Mouse (Mus musculus) gastrocnemius, adult 8-10 months (tissue): Measurements from ENCODE around the gene Nes. TPM values are rescaled to one million over a fixed set of nuclear protein-coding genes. Genes with fewer than 3 reads are reported as not detected.

Experiments
- DNase-seq, 2 experiments: peaks; one replicate each; pipeline ENCODE4 v3.0.0; 2022; ENCODE audit warnings: low spot score in 2 of 2
- total RNA-seq, 4 experiments: library from RNA; stranded (reverse); gene quantifications; 2 replicates each; pipeline ENCODE4 v1.2.4; 2022

Nes gene
- total RNA-seq, 4 experiments from 2014 or later: 8.7 to 18.0 (median 12.0) TPM

DNA sequence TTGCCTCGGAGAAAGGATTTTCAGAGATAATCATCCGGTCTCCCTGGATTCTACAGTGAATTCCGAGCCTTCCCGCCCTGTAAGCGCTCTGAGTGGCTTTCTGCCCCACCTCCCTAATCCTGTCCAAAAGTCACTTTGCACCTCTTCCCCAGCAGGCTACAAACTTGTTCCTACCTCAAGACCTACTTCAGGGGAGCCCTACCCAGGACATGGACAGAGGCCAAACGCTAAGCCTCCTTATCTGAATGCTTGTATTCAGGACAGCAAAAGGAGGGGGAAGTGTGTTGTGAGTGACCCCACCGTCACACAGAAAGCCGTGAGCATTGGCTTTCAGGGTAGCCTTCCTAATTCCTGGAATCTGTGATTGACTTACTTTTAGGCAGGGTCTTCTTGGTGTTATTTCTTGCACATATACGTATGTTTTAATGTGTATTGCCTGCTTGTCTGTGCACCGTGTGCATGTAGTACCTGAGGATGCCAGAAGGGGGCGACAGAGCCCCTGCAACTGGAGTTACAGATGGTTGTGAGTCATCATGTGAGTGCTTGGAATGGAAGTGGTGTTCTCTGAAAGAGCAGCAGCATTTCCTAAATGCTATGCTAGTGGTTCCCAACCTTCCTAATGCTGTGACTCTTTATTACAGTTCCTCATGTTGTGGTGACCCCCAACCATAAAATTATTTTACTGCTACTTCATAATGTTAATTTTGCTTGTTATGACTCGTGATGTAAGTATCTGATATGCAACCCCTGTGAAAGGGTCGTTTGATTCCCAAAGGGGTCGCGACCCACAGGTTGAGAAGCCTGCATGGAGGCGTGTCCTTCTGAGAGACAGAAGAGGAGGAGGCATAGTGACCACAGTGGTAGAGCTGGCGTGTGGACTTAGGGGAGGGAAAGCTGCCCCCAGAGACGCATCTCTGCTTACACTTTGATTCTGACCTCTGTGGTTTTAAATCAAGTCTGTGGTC is 35.2 kb downstream of the Nes start:
- DNase-seq: no peak

DNA sequence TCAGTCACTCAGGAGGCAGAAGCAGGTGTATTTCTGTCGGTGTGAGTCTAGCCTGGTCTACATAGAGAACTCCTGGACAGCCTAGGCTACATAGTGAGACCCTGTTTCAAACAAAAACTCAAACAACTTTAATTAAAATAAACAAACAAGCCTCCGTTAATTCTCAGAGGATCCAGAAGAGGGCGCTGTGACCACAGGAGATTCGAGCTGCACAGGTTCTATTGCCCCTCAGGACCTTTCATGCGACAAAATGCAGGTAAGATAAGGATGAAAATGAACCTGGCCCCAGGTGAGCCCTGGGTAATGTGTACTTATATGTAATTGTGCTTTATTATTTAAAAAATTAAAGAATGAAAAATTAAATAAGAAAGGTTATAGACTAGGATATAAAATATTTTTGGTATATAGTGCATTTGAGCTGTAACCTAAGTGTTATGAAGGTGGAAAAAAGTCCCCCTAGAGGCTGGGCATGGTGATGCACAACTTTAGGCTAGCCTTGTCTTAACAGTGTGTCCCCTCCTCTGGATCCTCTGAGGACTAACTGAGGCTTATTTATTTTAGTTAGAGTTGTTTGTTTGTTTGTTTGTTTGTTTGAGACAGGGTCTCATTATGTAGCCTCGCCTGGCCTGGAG is 39.9 kb downstream of the Nes start:
- DNase-seq: no peak

GRCm38 (mm10) chr3:88022322-88023191 is 51.7 kb downstream of the Nes start:
- peak; percentile 84 to 85 for DNase-seq

- no peak for DNase-seq
Measured at GRCm38 (mm10) chr3:88023192-88024074, 52.6 kb downstream of the Nes start.

DNA sequence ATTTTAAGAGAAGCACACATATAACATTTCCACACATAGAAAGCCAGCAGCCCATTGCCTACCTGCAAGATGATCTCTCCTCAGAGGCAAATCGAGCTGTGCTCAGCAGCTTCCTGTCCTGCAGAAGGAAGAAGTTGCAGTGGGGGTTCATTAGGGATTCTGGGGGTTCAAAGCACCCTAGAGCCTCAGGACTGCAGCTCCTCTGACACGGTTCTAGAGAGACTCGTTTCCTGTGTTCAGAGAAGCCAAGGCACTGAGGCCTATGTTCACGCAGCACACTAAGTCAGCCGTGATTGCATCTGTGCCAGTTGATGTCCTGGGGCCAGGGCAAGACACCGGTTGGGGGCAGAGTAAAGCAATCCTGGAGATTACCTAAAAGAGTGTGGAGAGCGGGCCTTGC is 55.9 kb downstream of the Nes start:
- no peak for DNase-seq

DNA sequence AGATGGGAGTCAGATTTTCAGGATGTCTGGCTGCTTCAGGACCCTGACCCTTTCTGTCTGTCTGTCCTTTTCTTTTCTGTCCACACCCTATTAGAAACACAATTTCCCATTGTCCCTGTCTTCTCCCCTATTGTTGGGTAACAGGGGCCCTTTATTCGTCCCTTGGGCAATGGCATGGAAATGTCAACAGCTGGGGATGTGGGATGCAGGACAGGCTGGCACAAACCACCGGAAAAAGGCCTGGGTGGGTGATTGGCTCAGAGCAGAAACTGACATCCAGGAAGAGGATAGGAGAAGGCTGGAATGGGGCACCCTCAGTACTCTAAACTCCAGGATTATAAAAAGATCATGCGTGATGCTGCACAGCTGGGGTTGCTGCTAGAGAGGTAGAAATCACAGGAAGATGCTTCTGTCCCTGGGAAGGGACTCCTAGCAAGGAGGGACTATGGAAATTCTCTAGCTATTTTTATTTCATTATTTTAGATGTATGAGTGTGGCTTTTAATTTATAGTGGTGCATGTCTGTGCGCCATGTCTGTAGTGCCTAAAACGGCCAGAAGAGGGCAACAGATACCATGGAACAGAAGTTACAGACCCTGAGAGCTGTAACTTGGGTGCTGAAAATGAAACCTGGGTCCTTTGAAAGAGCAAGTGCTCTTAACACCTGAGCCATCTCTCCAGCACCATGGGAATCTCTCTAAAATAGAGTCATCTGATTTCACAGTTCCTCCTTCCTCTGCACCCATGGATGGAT is 56.7 kb downstream of the Nes start, which contains the start of gene Hapln2:
Hapln2 (minus strand) TSS at position 150 of the 753 bp plus-strand sequence.
- no peak for DNase-seq

Other genes with a start within 250 kb of the Nes start
- gene Lrrc71, start 222.5 kb upstream of the Nes start, total RNA-seq: under 1 TPM in 1 of 4 experiments, not detected in 3; 0.68 TPM
- gene Ntrk1, start 175.9 kb upstream of the Nes start, total RNA-seq: not detected
- gene Insrr, start 174.1 kb upstream of the Nes start, total RNA-seq: not detected
- gene Pear1, start 146.8 kb upstream of the Nes start, total RNA-seq: 1 to 10 TPM; 3.2 to 7.1 (median 5.1) TPM
- not detected for gene Sh2d2a, start 124.3 kb upstream of the Nes start, total RNA-seq
- 10 to 100 TPM; 48.6 to 53.0 (median 52.0) TPM for gene Prcc, start 85.5 kb upstream of the Nes start, total RNA-seq
- gene Hdgf, start 64.8 kb upstream of the Nes start, total RNA-seq: 100 to 1,000 TPM; 243 to 264 (median 254) TPM
- gene Mrpl24, start 51.6 kb upstream of the Nes start, total RNA-seq: 10 to 100 TPM; 40.9 to 48.1 (median 45.8) TPM
- gene Isg20l2, start 40.8 kb upstream of the Nes start, total RNA-seq: 1 to 10 TPM; 5.8 to 7.6 (median 7.2) TPM
- 1 to 10 TPM; 2.4 to 4.1 (median 3.5) TPM for gene Rrnad1, start 40.4 kb upstream of the Nes start, total RNA-seq
- gene Crabp2, start 22.4 kb upstream of the Nes start, total RNA-seq: not detected
- gene Bcan, start 29.2 kb downstream of the Nes start, total RNA-seq: under 1 TPM in 1 of 4 experiments, not detected in 3; 0.15 TPM
- gene Hapln2, start 56.5 kb downstream of the Nes start, total RNA-seq: under 1 TPM in 1 of 4 experiments, not detected in 3; 0.11 TPM
- gene Gpatch4, start 72.0 kb downstream of the Nes start, total RNA-seq: 10 to 100 TPM; 24.2 to 30.2 (median 25.5) TPM
- gene Naxe, start 87.4 kb downstream of the Nes start, total RNA-seq: 10 to 100 TPM; 49.1 to 56.1 (median 50.4) TPM
- not detected for gene Ttc24, start 107.2 kb downstream of the Nes start, total RNA-seq
- gene Iqgap3, start 110.9 kb downstream of the Nes start, total RNA-seq: under 1 TPM; 0.08 to 0.39 (median 0.12) TPM
- gene Mef2d, start 171.3 kb downstream of the Nes start, total RNA-seq: 100 to 1,000 TPM; 164 to 186 (median 172) TPM